In genomic region chr2:173770620-173771019, GRCm38 (mm10) we compare ENCODE assay signal across 12 mouse cellular contexts. TPM values are rescaled to one million over a fixed set of nuclear protein-coding genes. Genes with fewer than 3 reads are reported as not detected.
DNase-seq lines count a peak whose midpoint lies in the region; ATAC-seq and TF ChIP-seq lines count a peak whose summit lies in the region.
"Had no signal": no experiment of that assay in that cellular context is flagged by ENCODE, and none has a peak within 500 bp of the region (broad histone marks: within the 10 kb centered on the region; RNA-seq: fewer than 3 reads in every experiment).

No protein-coding gene starts in this region.

- no peak for TF ChIP-seq EP300 in lung, postnatal 0 days (IDR thresholded peaks at IDR 0.05)

- H3K4me3 ChIP-seq in lung, postnatal 0 days (ENCODE audit: low read depth, low read length): no peak overlapping the region
- H3K4me3 ChIP-seq in embryonic facial prominence, embryonic 15.5 days (replicated peaks): no peak overlapping the region
- H3K4me3 ChIP-seq in midbrain, postnatal 0 days (ENCODE audit: low read depth, low read length): no peak overlapping the region
- H3K4me3 ChIP-seq: heart, embryonic 12.5 days had no signal

- in situ Hi-C loops in Patski (cut with MboI; ENCODE audit: low pct_unique_long_range_greater_than_20kb): no loop called here

- no peaks in the 10 kb centered on the region for H3K36me3 ChIP-seq in lung, postnatal 0 days (ENCODE audit: insufficient read depth, low read length)
- H3K36me3 ChIP-seq in embryonic facial prominence, embryonic 15.5 days: peaks cover 10% of the 10 kb centered on the region; the same call in 1 of the 2 replicates
- H3K36me3 ChIP-seq in midbrain, postnatal 0 days (ENCODE audit: insufficient read depth, low read length): no peaks in the 10 kb centered on the region; the same call in 1 of the 2 replicates

- 70% methylated on average over 5 of the region's 5 CpGs for WGBS in lung, postnatal 0 days
- WGBS in embryonic facial prominence, embryonic 15.5 days: 68% methylated on average over 5 of the region's 5 CpGs
- 62% methylated on average over 5 of the region's 5 CpGs for WGBS in midbrain, postnatal 0 days

- CTCF ChIA-PET in Patski (lab: Charles Lee): interaction anchor here (0.9 to 1.3 kb wide), 3 partner anchors 9 to 15 kb away, joined by 3 to 4 read pairs (median 3); no protein-coding TSS in a partner anchor

- no peak for DNase-seq in lung, postnatal 0 days (ENCODE audit: low spot score)
- no peak for DNase-seq in lung, adult 18-20 months
- DNase-seq in Patski (ENCODE audit: low read depth, low spot score): peak; percentile 28
- no peak for DNase-seq in midbrain, postnatal 0 days (ENCODE audit: low spot score)
- DNase-seq in urinary bladder, postnatal 4 days (ENCODE audit: low spot score in 2 of 2): no peak
- no peak for DNase-seq in cerebellum, adult 18-20 months
- no peak for DNase-seq in cerebellum, adult 9-10 months
- DNase-seq: kidney, adult 8-10 months had no signal

- H3K4me2 ChIP-seq in lung, postnatal 0 days (replicated peaks; ENCODE audit: low read depth, low read length): no peak overlapping the region
- H3K4me2 ChIP-seq in embryonic facial prominence, embryonic 15.5 days (replicated peaks): no peak overlapping the region
- H3K4me2 ChIP-seq in midbrain, postnatal 0 days (ENCODE audit: low read depth, low read length, poor library complexity, severe bottlenecking): no peak overlapping the region
- H3K4me2 ChIP-seq: heart, embryonic 12.5 days; liver, embryonic 11.5 days had no signal

- no peaks in the 10 kb centered on the region for H3K27me3 ChIP-seq in lung, postnatal 0 days (replicated peaks; ENCODE audit: insufficient read depth, low read length)
- H3K27me3 ChIP-seq in Patski: no peaks in the 10 kb centered on the region
- no peaks in the 10 kb centered on the region for H3K27me3 ChIP-seq in embryonic facial prominence, embryonic 15.5 days
- H3K27me3 ChIP-seq in midbrain, postnatal 0 days (ENCODE audit: insufficient read depth, low read length): no peaks in the 10 kb centered on the region
- H3K27me3 ChIP-seq: heart, embryonic 12.5 days had no signal

- peak; percentile 18; the same call in 1 of the 2 replicates for TF ChIP-seq CTCF in lung, postnatal 0 days (IDR thresholded peaks at IDR 0.05)
- no peak for TF ChIP-seq CTCF in Patski (IDR thresholded peaks at IDR 0.05)
- peak; percentile 38; the same call in 1 of the 2 replicates for TF ChIP-seq CTCF in midbrain, postnatal 0 days (IDR thresholded peaks at IDR 0.05)

- H3K27ac ChIP-seq in lung, postnatal 0 days (ENCODE audit: low read length): no peak overlapping the region
- peak overlapping the region; percentile 44; the same call in 1 of the 2 replicates for H3K27ac ChIP-seq in embryonic facial prominence, embryonic 15.5 days (replicated peaks)
- H3K27ac ChIP-seq in midbrain, postnatal 0 days (ENCODE audit: low read depth, low read length): 0 out of 2 replicates have a peak overlapping the region, but pooled peaks have one; percentile 6

- no peaks in the 10 kb centered on the region for H3K9me3 ChIP-seq in lung, postnatal 0 days (ENCODE audit: low read length)
- no peaks in the 10 kb centered on the region for H3K9me3 ChIP-seq in embryonic facial prominence, embryonic 15.5 days (replicated peaks)
- H3K9me3 ChIP-seq in midbrain, postnatal 0 days (ENCODE audit: low read length): no peaks in the 10 kb centered on the region
- H3K9me3 ChIP-seq: heart, embryonic 12.5 days had no signal

- POLR2A ChIA-PET in Patski (lab: Charles Lee): no interaction called here

- ATAC-seq in lung, postnatal 0 days: no peak
- ATAC-seq in Patski: peak; percentile 93
- ATAC-seq in embryonic facial prominence, embryonic 15.5 days (ENCODE audit: insufficient number of reproducible peaks, low FRiP score, low TSS enrichment, low read depth): no peak
- ATAC-seq in midbrain, postnatal 0 days (ENCODE audit: low FRiP score): no peak
- ATAC-seq: activated CD4-positive, CD25-positive, alpha-beta regulatory T cell, adult 4 months had no signal

- H3K9ac ChIP-seq in lung, postnatal 0 days (replicated peaks; ENCODE audit: low read depth): no peak overlapping the region
- no peak overlapping the region for H3K9ac ChIP-seq in embryonic facial prominence, embryonic 15.5 days
- H3K9ac ChIP-seq in midbrain, postnatal 0 days (replicated peaks; ENCODE audit: low read length, poor library complexity, severe bottlenecking): no peak overlapping the region
- H3K9ac ChIP-seq: heart, embryonic 12.5 days had no signal

- no peaks in the 10 kb centered on the region for H3K4me1 ChIP-seq in lung, postnatal 0 days (ENCODE audit: insufficient read depth, low read depth, low read length)
- peaks cover 12% of the 10 kb centered on the region for H3K4me1 ChIP-seq in embryonic facial prominence, embryonic 15.5 days
- peaks cover 14% of the 10 kb centered on the region for H3K4me1 ChIP-seq in midbrain, postnatal 0 days (ENCODE audit: insufficient read depth, low read length)

RNA-seq across cellular contexts. Expression of gene Vapb, which starts 33.3 kb away (rescaled TPM):
- polyA plus RNA-seq in lung, postnatal 0 days (2015; fragmentation: Nextera tagmentation; extraction: Ambion mirVana): 12.4 and 12.9 TPM in 2 replicates
- polyA plus RNA-seq in Patski (2021): 122 TPM
- 15.5 and 16.5 TPM in 2 replicates for polyA plus RNA-seq in embryonic facial prominence, embryonic 15.5 days (2015; fragmentation: Nextera tagmentation; extraction: Ambion mirVana)
- 36.3 and 41.6 TPM in 2 replicates for total RNA-seq in midbrain, postnatal 0 days (2014; rRNA removed)
- polyA plus RNA-seq in midbrain, postnatal 0 days (2015; fragmentation: Nextera tagmentation; extraction: Ambion mirVana): 11.5 and 14.6 TPM in 2 replicates

RNA-seq across cellular contexts. Expression of gene 1700010B08Rik, which starts 51.4 kb away (rescaled TPM):
- polyA plus RNA-seq in lung, postnatal 0 days (2015; fragmentation: Nextera tagmentation; extraction: Ambion mirVana): 0.13 TPM in 1 of 2 replicates, not detected in the other
- polyA plus RNA-seq in Patski (2021): not detected
- not detected in 2 replicates for polyA plus RNA-seq in embryonic facial prominence, embryonic 15.5 days (2015; fragmentation: Nextera tagmentation; extraction: Ambion mirVana)
- total RNA-seq in midbrain, postnatal 0 days (2014; rRNA removed): not detected in 2 replicates
- polyA plus RNA-seq in midbrain, postnatal 0 days (2015; fragmentation: Nextera tagmentation; extraction: Ambion mirVana): not detected in 2 replicates
- polyA plus RNA-seq: activated CD4-positive, CD25-positive, alpha-beta regulatory T cell, adult 4 months; heart, embryonic 12.5 days; liver, embryonic 11.5 days had no signal
